Mouse (Mus musculus): ENCODE data around the gene Gpr3.

The Gpr3 gene

GRCm38 (mm10) chr4:133233285-133233976 is 21.1 kb upstream of the Gpr3 start:
- in situ Hi-C loops (cut with MboI, MseI) = no loop called here

GRCm38 (mm10) chr4:133229582-133229981 is 17.2 kb upstream of the Gpr3 start:
- in situ Hi-C loops (cut with MboI, MseI) = no loop called here

- in situ Hi-C loops (cut with MboI, MseI) = no loop called here
These were observed 15.3 kb upstream of the Gpr3 start for GRCm38 (mm10) chr4:133227636-133228035.

- in situ Hi-C loops (cut with MboI, MseI) = no loop called here
These were observed 13.7 kb upstream of the Gpr3 start for GRCm38 (mm10) chr4:133226073-133226472.

- in situ Hi-C loops (cut with MboI, MseI) = no loop called here
These were observed 11.5 kb upstream of the Gpr3 start for GRCm38 (mm10) chr4:133223875-133224274.

GRCm38 (mm10) chr4:133221701-133222100 is 9.4 kb upstream of the Gpr3 start:
- in situ Hi-C loops (cut with MboI, MseI) = no loop called here

GRCm38 (mm10) chr4:133220656-133221055 is 8.3 kb upstream of the Gpr3 start:
- in situ Hi-C loops (cut with MboI, MseI) = no loop called here

- in situ Hi-C loops (cut with MboI, MseI) = no loop called here
These were observed 6.4 kb upstream of the Gpr3 start for GRCm38 (mm10) chr4:133218745-133219144.

- in situ Hi-C loops (cut with MboI, MseI) = no loop called here
These were observed 5.3 kb upstream of the Gpr3 start for GRCm38 (mm10) chr4:133217641-133218040.

GRCm38 (mm10) chr4:133213661-133214060 is 1.3 kb upstream of the Gpr3 start:
- in situ Hi-C loops (cut with MboI, MseI) = loop anchor here (5.0 kb wide), 1 partner anchor 84 kb away; no protein-coding TSS in a partner anchor

- in situ Hi-C loops (cut with MboI, MseI) = loop anchor here (5.0 kb wide), 1 partner anchor 84 kb away; no protein-coding TSS in a partner anchor
These were observed 893 bp upstream of the Gpr3 start for GRCm38 (mm10) chr4:133213268-133213590.

GRCm38 (mm10) chr4:133212562-133213267 is 379 bp upstream of the Gpr3 start:
- in situ Hi-C loops (cut with MboI, MseI) = loop anchor here (5.0 kb wide), 1 partner anchor 85 kb away; no protein-coding TSS in a partner anchor

- in situ Hi-C loops (cut with MboI, MseI) = loop anchor here (5.0 kb wide), 1 partner anchor 86 kb away; no protein-coding TSS in a partner anchor
These were observed 1.4 kb downstream of the Gpr3 start for GRCm38 (mm10) chr4:133210788-133211390.

- in situ Hi-C loops (cut with MboI, MseI) = loop anchor here (5.0 kb wide), 1 partner anchor 87 kb away; no protein-coding TSS in a partner anchor
These were observed 2.1 kb downstream of the Gpr3 start for GRCm38 (mm10) chr4:133210023-133210787.

- in situ Hi-C loops (cut with MboI, MseI) = no loop called here
These were observed 3.0 kb downstream of the Gpr3 start for GRCm38 (mm10) chr4:133209366-133209765.

GRCm38 (mm10) chr4:133204379-133204778 is 8.0 kb downstream of the Gpr3 start:
- in situ Hi-C loops (cut with MboI, MseI) = no loop called here

- in situ Hi-C loops (cut with MboI, MseI) = no loop called here
These were observed 8.7 kb downstream of the Gpr3 start for GRCm38 (mm10) chr4:133203591-133203990.

GRCm38 (mm10) chr4:133202254-133202653 is 10.1 kb downstream of the Gpr3 start:
- in situ Hi-C loops (cut with MboI, MseI) = no loop called here

- in situ Hi-C loops (cut with MboI, MseI) = no loop called here
These were observed 11.1 kb downstream of the Gpr3 start for GRCm38 (mm10) chr4:133201006-133201771.

GRCm38 (mm10) chr4:133200343-133200742 is 12.0 kb downstream of the Gpr3 start:
- in situ Hi-C loops (cut with MboI, MseI) = no loop called here

- in situ Hi-C loops (cut with MboI, MseI) = no loop called here
These were observed 12.6 kb downstream of the Gpr3 start for GRCm38 (mm10) chr4:133199743-133200142.
